Mouse (Mus musculus) gastrocnemius, postnatal 14 days (tissue): ENCODE measurements around the gene Taf5l. TPM values are rescaled to one million over a fixed set of nuclear protein-coding genes. Genes with fewer than 3 reads are reported as not detected.
"Not testable (repeated sequence)": the region's sequence is repeated elsewhere in the genome, so short reads cannot be mapped to it uniquely, and the experiment has no call there.

Experiments
- DNase-seq: peaks from one replicate; pipeline ENCODE4 v3.0.0; 2021; ENCODE audit warnings: mixed read lengths
- intact Hi-C: fragments of 180-260 bp; cut with DNase I; formaldehyde crosslinking; loops from one replicate; pipeline ENCODE4 v1.15.1; 2025; ENCODE audit warnings: low total_unique reads
- total RNA-seq, 2 experiments: library from RNA; stranded (reverse); gene quantifications; 2 replicates each; pipeline ENCODE4 v1.2.3; 2021

Taf5l gene
- total RNA-seq, 2 experiments from 2014 or later = 11.3 to 12.6 TPM

GRCm38 (mm10) chr8:124020439-124021236 lies 559 bp downstream of the Taf5l start:
- peak; percentile 60 for DNase-seq
- intact Hi-C loops = no loop called here

- DNase-seq = no peak
- intact Hi-C loops = no loop called here
These were observed 1.4 kb downstream of the Taf5l start for GRCm38 (mm10) chr8:124019782-124020181.

GRCm38 (mm10) chr8:124014751-124015150 lies 6.4 kb downstream of the Taf5l start:
- no peak for DNase-seq
- intact Hi-C loops = no loop called here

- DNase-seq, intact Hi-C loops: not testable (repeated sequence)
These were observed 6.9 kb downstream of the Taf5l start for GRCm38 (mm10) chr8:124014299-124014698.

GRCm38 (mm10) chr8:124011989-124012586 lies 9.1 kb downstream of the Taf5l start:
- intact Hi-C loops = no loop called here
- no peak for DNase-seq

GRCm38 (mm10) chr8:124011580-124011979 lies 9.6 kb downstream of the Taf5l start:
- intact Hi-C loops = no loop called here
- no peak for DNase-seq

- intact Hi-C loops = no loop called here
- DNase-seq = no peak
These were observed 13.4 kb downstream of the Taf5l start for GRCm38 (mm10) chr8:124007829-124008228.

- DNase-seq = no peak
- intact Hi-C loops = no loop called here
These were observed 18.6 kb downstream of the Taf5l start for GRCm38 (mm10) chr8:124002546-124003108.

- intact Hi-C loops = no loop called here
- DNase-seq = peak; percentile 54
These were observed 21.6 kb downstream of the Taf5l start for GRCm38 (mm10) chr8:123999568-123999967.

GRCm38 (mm10) chr8:123993997-123994396 lies 27.2 kb downstream of the Taf5l start:
- intact Hi-C loops = no loop called here
- no peak for DNase-seq

- DNase-seq = no peak
- intact Hi-C loops = no loop called here
These were observed 27.6 kb downstream of the Taf5l start for GRCm38 (mm10) chr8:123993597-123993996.

GRCm38 (mm10) chr8:123992587-123992986 lies 28.6 kb downstream of the Taf5l start:
- intact Hi-C loops = no loop called here
- no peak for DNase-seq

GRCm38 (mm10) chr8:123990277-123991049 lies 30.7 kb downstream of the Taf5l start:
- no peak for DNase-seq
- intact Hi-C loops = no loop called here

GRCm38 (mm10) chr8:123989128-123989527 lies 32.1 kb downstream of the Taf5l start:
- no peak for DNase-seq
- intact Hi-C loops = no loop called here

GRCm38 (mm10) chr8:123988605-123989038 lies 32.6 kb downstream of the Taf5l start:
- DNase-seq = no peak
- intact Hi-C loops = no loop called here

GRCm38 (mm10) chr8:123982826-123983400 lies 38.3 kb downstream of the Taf5l start, which contains the start of gene Abcb10:
TSS of gene Abcb10 (minus strand) at chr8:123983122.
- peak; percentile 90 for DNase-seq
- intact Hi-C loops = no loop called here

GRCm38 (mm10) chr8:123982291-123982793 lies 38.9 kb downstream of the Taf5l start:
- intact Hi-C loops = no loop called here

GRCm38 (mm10) chr8:123981674-123982073 lies 39.5 kb downstream of the Taf5l start:
- intact Hi-C loops = no loop called here

More at GRCm38 (mm10) chr8:123982291-123982793, 38.9 kb downstream of the Taf5l start:
- DNase-seq = no peak

GRCm38 (mm10) chr8:123980239-123980638 lies 41.0 kb downstream of the Taf5l start:
- intact Hi-C loops = no loop called here
- DNase-seq = no peak

More at GRCm38 (mm10) chr8:123981674-123982073, 39.5 kb downstream of the Taf5l start:
- DNase-seq = no peak
